Mouse (Mus musculus): ENCODE results near the gene Reep6. TPM values are rescaled to one million over a fixed set of nuclear protein-coding genes. Genes with fewer than 3 reads are reported as not detected.

The Reep6 gene
- polyA plus RNA-seq, 1 experiment from 2014 or later: 11.5 TPM

DNA sequence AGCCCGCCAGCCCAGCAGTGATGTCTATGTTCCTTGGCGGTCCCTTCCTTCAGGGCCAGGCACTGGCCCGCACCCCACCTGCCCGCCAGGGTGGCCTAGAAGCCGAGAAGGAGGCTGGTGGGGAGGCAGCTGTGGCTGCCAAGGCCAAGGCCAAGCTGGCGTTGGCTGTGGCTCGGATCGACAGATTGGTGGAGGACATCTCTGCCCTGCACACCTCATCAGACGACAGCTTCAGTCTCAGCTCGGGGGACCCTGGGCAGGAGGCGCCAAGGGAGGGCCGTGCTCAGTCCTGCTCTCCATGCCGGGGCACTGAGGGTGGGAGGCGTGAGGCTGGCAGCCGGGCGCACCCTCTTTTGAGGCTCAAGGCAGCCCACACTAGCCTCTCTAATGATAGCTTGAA is 18.2 kb upstream of the Reep6 start:
- DNase-seq (ENCODE audit: low spot score): no peak
- H3K4me3 ChIP-seq: no peak overlapping the region
- peaks cover 31% of the 10 kb centered on the region for H3K4me1 ChIP-seq
- 91% methylated on average over 16 of the region's 16 CpGs for WGBS
- H3K27ac ChIP-seq (replicated peaks): no peak overlapping the region
- no peaks in the 10 kb centered on the region for H3K9me3 ChIP-seq (replicated peaks)
- peaks cover 69% of the 10 kb centered on the region for H3K27me3 ChIP-seq (ENCODE audit: low read depth, poor library complexity, severe bottlenecking)
- peaks cover 98% of the 10 kb centered on the region for H3K36me3 ChIP-seq

GRCm38 (mm10) chr10:80312586-80313504 is 16.9 kb upstream of the Reep6 start:
- Histone ChIP-seq H3K4me1 (peaks cover 31% of the 10 kb centered on the region), H3K9me3 (replicated peaks) (no peaks in the 10 kb centered on the region), H3K36me3 (peaks cover 97% of the 10 kb centered on the region), H3K4me3 (0 out of 2 replicates have a peak overlapping the region, but pooled peaks have one; percentile 0), H3K27ac (replicated peaks) (no peak overlapping the region), H3K27me3 (ENCODE audit: low read depth, poor library complexity, severe bottlenecking) (peaks cover 76% of the 10 kb centered on the region)
- no peak for DNase-seq (ENCODE audit: low spot score)
- 72% methylated on average over 54 of the region's 54 CpGs for WGBS

DNA sequence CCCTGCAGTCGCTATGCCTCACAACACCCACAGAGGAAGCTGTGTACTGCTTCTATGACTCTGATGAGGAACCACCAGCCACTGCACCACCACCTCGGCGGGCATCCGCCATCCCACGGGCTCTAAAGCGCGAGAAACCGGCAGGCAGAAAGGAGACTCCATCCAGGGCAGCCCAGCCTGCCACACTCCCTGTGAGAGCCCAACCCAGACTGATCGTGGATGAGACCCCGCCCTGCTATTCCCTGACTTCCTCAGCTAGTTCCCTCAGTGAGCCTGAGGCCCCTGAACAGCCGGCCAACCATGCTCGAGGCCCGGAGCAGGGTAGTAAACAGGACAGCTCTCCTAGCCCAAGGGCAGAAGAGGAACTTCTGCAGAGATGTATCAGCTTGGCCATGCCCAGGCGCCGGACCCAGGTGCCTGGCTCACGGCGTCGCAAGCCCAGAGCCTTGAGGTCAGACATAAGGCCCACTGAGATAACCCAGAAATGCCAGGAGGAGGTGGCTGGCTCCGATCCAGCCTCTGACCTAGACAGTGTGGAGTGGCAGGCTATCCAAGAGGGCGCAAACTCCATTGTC is 16.0 kb upstream of the Reep6 start:
- H3K36me3 ChIP-seq: peaks cover 97% of the 10 kb centered on the region
- DNase-seq (ENCODE audit: low spot score): no peak
- H3K27ac ChIP-seq (replicated peaks): no peak overlapping the region
- 66% methylated on average over 20 of the region's 20 CpGs for WGBS
- peaks cover 76% of the 10 kb centered on the region for H3K27me3 ChIP-seq (ENCODE audit: low read depth, poor library complexity, severe bottlenecking)
- H3K4me1 ChIP-seq: peaks cover 32% of the 10 kb centered on the region
- no peaks in the 10 kb centered on the region for H3K9me3 ChIP-seq (replicated peaks)
- 0 out of 2 replicates have a peak overlapping the region, but pooled peaks have one; percentile 0 for H3K4me3 ChIP-seq

GRCm38 (mm10) chr10:80314494-80315001 is 15.2 kb upstream of the Reep6 start:
- 52% methylated on average over 16 of the region's 16 CpGs for WGBS
- Histone ChIP-seq H3K36me3 (peaks cover 96% of the 10 kb centered on the region), H3K4me1 (peaks cover 40% of the 10 kb centered on the region)

DNA sequence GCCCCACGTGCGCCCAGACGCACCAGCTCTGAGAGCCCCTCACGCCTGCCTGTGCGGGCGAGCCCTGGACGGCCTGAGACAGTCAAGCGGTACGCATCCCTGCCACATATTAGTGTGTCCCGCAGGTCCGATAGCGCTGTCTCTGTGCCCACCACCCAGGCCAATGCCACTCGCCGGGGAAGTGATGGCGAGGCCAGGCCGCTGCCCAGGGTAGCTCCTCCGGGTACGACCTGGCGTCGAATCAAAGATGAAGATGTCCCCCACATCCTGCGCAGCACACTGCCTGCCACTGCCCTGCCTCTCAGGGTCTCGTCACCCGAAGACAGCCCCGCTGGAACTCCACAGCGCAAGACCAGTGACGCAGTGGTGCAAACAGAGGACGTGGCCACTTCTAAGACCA is 14.4 kb upstream of the Reep6 start:
- Histone ChIP-seq H3K4me1 (peaks cover 46% of the 10 kb centered on the region), H3K4me3 (peak overlapping the region; percentile 12; the same call in 1 of the 2 replicates), H3K27ac (replicated peaks) (0 out of 2 replicates have a peak overlapping the region, but pooled peaks have one; percentile 25), H3K9me3 (replicated peaks) (no peaks in the 10 kb centered on the region), H3K36me3 (peaks cover 90% of the 10 kb centered on the region), H3K27me3 (ENCODE audit: low read depth, poor library complexity, severe bottlenecking) (peaks cover 76% of the 10 kb centered on the region)
- WGBS: 49% methylated on average over 27 of the region's 27 CpGs
- DNase-seq (ENCODE audit: low spot score): no peak

More at GRCm38 (mm10) chr10:80314494-80315001, 15.2 kb upstream of the Reep6 start:
- H3K9me3 ChIP-seq (replicated peaks): no peaks in the 10 kb centered on the region
- DNase-seq (ENCODE audit: low spot score): no peak
- peaks cover 76% of the 10 kb centered on the region for H3K27me3 ChIP-seq (ENCODE audit: low read depth, poor library complexity, severe bottlenecking)
- H3K4me3 ChIP-seq: 0 out of 2 replicates have a peak overlapping the region, but pooled peaks have one; percentile 12
- no peak overlapping the region for H3K27ac ChIP-seq (replicated peaks)

- Histone ChIP-seq H3K27ac (replicated peaks) (no peak overlapping the region), H3K4me1 (peaks cover 55% of the 10 kb centered on the region), H3K36me3 (peaks cover 80% of the 10 kb centered on the region), H3K4me3 (0 out of 2 replicates have a peak overlapping the region, but pooled peaks have one; percentile 5), H3K27me3 (ENCODE audit: low read depth, poor library complexity, severe bottlenecking) (peaks cover 65% of the 10 kb centered on the region), H3K9me3 (replicated peaks) (no peaks in the 10 kb centered on the region)
- DNase-seq (ENCODE audit: low spot score): no peak
- 46% methylated on average over 11 of the region's 11 CpGs for WGBS
Observed at GRCm38 (mm10) chr10:80316359-80316781, 13.4 kb upstream of the Reep6 start.

DNA sequence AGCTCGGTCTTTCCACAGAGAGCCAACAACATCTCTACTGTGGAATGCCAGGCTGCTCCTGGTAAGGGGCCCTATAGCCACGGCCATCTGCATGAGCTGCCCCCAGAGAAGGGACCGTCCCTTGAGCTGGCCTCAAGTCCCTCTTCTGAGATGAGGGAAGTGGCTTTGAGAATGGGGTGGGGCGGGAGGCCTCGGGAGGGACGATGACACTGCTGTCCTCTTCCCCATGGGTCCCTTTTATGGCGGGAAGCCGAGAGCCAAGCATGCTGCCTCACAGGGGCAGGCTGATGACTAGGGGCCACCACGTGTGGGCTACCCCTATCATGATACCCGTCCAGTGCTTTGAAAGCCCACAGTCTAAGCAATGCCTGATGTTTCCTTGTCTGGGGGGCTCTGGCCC is 12.7 kb upstream of the Reep6 start:
- H3K4me1 ChIP-seq: peaks cover 61% of the 10 kb centered on the region
- peaks cover 63% of the 10 kb centered on the region for H3K27me3 ChIP-seq (ENCODE audit: low read depth, poor library complexity, severe bottlenecking)
- H3K4me3 ChIP-seq: 0 out of 2 replicates have a peak overlapping the region, but pooled peaks have one; percentile 18
- no peaks in the 10 kb centered on the region for H3K9me3 ChIP-seq (replicated peaks)
- peaks cover 73% of the 10 kb centered on the region for H3K36me3 ChIP-seq
- no peak overlapping the region for H3K27ac ChIP-seq (replicated peaks)
- WGBS: 65% methylated on average over 10 of the region's 10 CpGs
- no peak for DNase-seq (ENCODE audit: low spot score)

DNA sequence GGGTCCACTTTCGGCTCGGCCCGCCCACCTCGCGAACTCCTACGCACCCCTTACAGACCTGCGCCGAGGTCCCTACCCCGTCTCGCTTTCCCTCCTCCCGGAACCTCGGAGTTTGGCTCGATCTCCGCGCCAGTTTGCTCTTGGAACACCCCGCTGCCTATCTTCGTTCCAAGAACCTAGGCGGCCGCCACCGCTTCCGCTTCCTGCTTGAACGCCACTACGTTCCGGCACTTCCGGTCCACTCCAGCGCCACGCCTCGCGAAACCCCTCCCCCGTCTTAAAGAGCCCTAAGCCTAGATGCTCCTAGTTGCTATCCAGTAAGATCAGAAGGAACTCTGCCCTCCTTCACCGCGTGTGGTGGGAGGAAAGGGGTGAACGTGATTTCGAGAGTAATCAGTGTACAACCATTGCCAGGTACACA is 9.4 kb upstream of the Reep6 start, which contains the start of gene 2310011J03Rik:
TSS of gene 2310011J03Rik (minus strand) at position 198 of the 421 bp plus-strand sequence.
- peaks cover 57% of the 10 kb centered on the region for H3K27me3 ChIP-seq (ENCODE audit: low read depth, poor library complexity, severe bottlenecking)
- H3K27ac ChIP-seq (replicated peaks): peak within 1 kb of the TSS; percentile 77
- H3K9me3 ChIP-seq (replicated peaks): no peaks in the 10 kb centered on the region
- peak within 1 kb of the TSS; percentile 77 for H3K4me3 ChIP-seq
- peaks cover 40% of the 10 kb centered on the region for H3K36me3 ChIP-seq
- DNase-seq (ENCODE audit: low spot score): peak; percentile 92
- peaks cover 66% of the 10 kb centered on the region for H3K4me1 ChIP-seq
- WGBS: under 1% methylated on average over 34 of the region's 34 CpGs

- Histone ChIP-seq H3K27me3 (ENCODE audit: low read depth, poor library complexity, severe bottlenecking) (peaks cover 57% of the 10 kb centered on the region), H3K27ac (replicated peaks) (peak overlapping the region; percentile 77; the same call in 1 of the 2 replicates), H3K4me1 (peaks cover 60% of the 10 kb centered on the region), H3K4me3 (0 out of 2 replicates have a peak overlapping the region, but pooled peaks have one; percentile 77), H3K9me3 (replicated peaks) (no peaks in the 10 kb centered on the region), H3K36me3 (peaks cover 32% of the 10 kb centered on the region)
- no peak for DNase-seq (ENCODE audit: low spot score)
- 75% methylated on average over 6 of the region's 6 CpGs for WGBS
Observed at GRCm38 (mm10) chr10:80321014-80321669, 8.6 kb upstream of the Reep6 start.

GRCm38 (mm10) chr10:80321670-80322581 is 7.8 kb upstream of the Reep6 start:
- Histone ChIP-seq H3K36me3 (peaks cover 25% of the 10 kb centered on the region), H3K27ac (replicated peaks) (0 out of 2 replicates have a peak overlapping the region, but pooled peaks have one; percentile 83), H3K4me3 (peak overlapping the region; percentile 68), H3K4me1 (peaks cover 57% of the 10 kb centered on the region), H3K27me3 (ENCODE audit: low read depth, poor library complexity, severe bottlenecking) (peaks cover 55% of the 10 kb centered on the region), H3K9me3 (replicated peaks) (no peaks in the 10 kb centered on the region)
- no peak for DNase-seq (ENCODE audit: low spot score)
- WGBS: 91% methylated on average over 21 of the region's 21 CpGs

GRCm38 (mm10) chr10:80322811-80323211 is 6.9 kb upstream of the Reep6 start:
- Histone ChIP-seq H3K27me3 (ENCODE audit: low read depth, poor library complexity, severe bottlenecking) (peaks cover 51% of the 10 kb centered on the region), H3K27ac (replicated peaks) (peak overlapping the region; percentile 83), H3K9me3 (replicated peaks) (no peaks in the 10 kb centered on the region), H3K4me3 (peak overlapping the region; percentile 68), H3K4me1 (peaks cover 57% of the 10 kb centered on the region), H3K36me3 (peaks cover 16% of the 10 kb centered on the region)
- no peak for DNase-seq (ENCODE audit: low spot score)
- 7% methylated on average over 28 of the region's 28 CpGs for WGBS

Measured in midbrain, embryonic 10.5 days (tissue).